Mouse (Mus musculus): ENCODE measurements around the gene Gm3625. TPM values are rescaled to one million over a fixed set of nuclear protein-coding genes. Genes with fewer than 3 reads are reported as not detected.
A peak's percentile ranks its signal among the peaks of the same experiment; 100 is the strongest.

The Gm3625 gene
- polyA plus RNA-seq, 1 experiment from 2014 or later = not detected

- WGBS = 18% methylated on average over 18 of the region's 18 CpGs
- no peaks in the 10 kb centered on the region for H3K9me3 ChIP-seq
- peak overlapping the region; percentile 47 for H3K4me2 ChIP-seq
- no peaks in the 10 kb centered on the region for H3K27me3 ChIP-seq
- H3K4me1 ChIP-seq (replicated peaks) = peaks cover 10% of the 10 kb centered on the region
- no peaks in the 10 kb centered on the region for H3K36me3 ChIP-seq
- H3K4me3 ChIP-seq = peak overlapping the region; percentile 19
- H3K27ac ChIP-seq (replicated peaks) = no peak overlapping the region
- ATAC-seq (ENCODE audit: low read depth) = peak; percentile 91
- H3K9ac ChIP-seq = no peak overlapping the region
These were observed 44.4 kb downstream of the Gm3625 start for GRCm38 (mm10) chr12:4548053-4549013.

DNA sequence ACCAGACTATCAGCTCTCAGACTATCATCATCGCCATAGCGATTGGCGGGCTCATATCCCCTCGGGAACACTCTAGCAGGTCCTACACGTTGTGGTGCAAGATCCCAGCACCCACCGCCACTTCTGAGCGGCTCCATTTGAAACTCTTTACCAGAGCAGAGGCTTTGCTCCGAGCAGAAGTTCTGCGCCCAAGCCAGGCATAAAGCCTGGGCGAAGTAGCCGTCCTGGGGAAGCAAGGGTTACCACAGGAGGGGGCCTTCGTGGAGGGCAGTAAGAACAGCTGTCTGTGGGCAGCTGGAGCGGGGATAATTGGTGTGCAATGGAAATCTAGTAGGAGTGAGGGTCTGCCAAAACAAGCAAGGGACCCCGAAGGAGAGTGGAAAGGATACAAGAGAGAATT, 45.2 kb downstream of the Gm3625 start:
- no peak overlapping the region for H3K9ac ChIP-seq
- no peaks in the 10 kb centered on the region for H3K36me3 ChIP-seq
- no peaks in the 10 kb centered on the region for H3K9me3 ChIP-seq
- no peaks in the 10 kb centered on the region for H3K27me3 ChIP-seq
- no peak overlapping the region for H3K4me3 ChIP-seq
- WGBS = 45% methylated on average over 14 of the region's 14 CpGs
- no peak overlapping the region for H3K27ac ChIP-seq (replicated peaks)
- peaks cover 10% of the 10 kb centered on the region for H3K4me1 ChIP-seq (replicated peaks)
- peak; percentile 41; the same call in 1 of the 2 replicates for ATAC-seq (ENCODE audit: low read depth)
- H3K4me2 ChIP-seq = no peak overlapping the region

DNA sequence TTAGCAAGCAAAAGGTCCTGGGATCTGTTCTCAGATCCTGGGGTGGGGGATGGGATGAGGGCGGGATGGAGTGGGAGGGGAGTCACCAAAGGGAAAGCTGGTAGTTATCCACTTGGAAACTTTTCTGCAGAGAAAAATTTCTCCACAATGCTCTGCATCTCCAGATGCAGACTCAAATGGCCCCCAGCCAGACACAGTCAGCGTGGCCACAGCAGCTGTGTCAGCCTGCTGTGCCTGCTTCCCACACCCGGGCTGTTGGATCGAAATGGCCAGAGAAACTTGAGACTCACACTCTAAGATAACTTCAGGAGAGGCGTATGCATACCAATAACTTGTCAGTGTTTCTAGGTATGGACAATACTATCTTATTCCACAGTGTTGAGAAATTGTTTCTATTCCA, 46.2 kb downstream of the Gm3625 start:
- no peaks in the 10 kb centered on the region for H3K36me3 ChIP-seq
- H3K4me2 ChIP-seq = no peak overlapping the region
- no peak overlapping the region for H3K9ac ChIP-seq
- peaks cover 10% of the 10 kb centered on the region for H3K4me1 ChIP-seq (replicated peaks)
- no peaks in the 10 kb centered on the region for H3K9me3 ChIP-seq
- no peak for ATAC-seq (ENCODE audit: low read depth)
- no peaks in the 10 kb centered on the region for H3K27me3 ChIP-seq
- H3K4me3 ChIP-seq = no peak overlapping the region
- whole genome bisulfite sequencing = 71% methylated on average over 5 of the region's 5 CpGs
- no peak overlapping the region for H3K27ac ChIP-seq (replicated peaks)

GRCm38 (mm10) chr12:4545425-4545824, 47.3 kb downstream of the Gm3625 start:
- H3K4me3 ChIP-seq = no peak overlapping the region
- peaks cover 10% of the 10 kb centered on the region for H3K4me1 ChIP-seq (replicated peaks)
- no peak overlapping the region for H3K27ac ChIP-seq (replicated peaks)
- no peak overlapping the region for H3K4me2 ChIP-seq
- H3K9me3 ChIP-seq = no peaks in the 10 kb centered on the region
- no peak overlapping the region for H3K9ac ChIP-seq
- no peak for ATAC-seq (ENCODE audit: low read depth)
- H3K36me3 ChIP-seq = no peaks in the 10 kb centered on the region
- no peaks in the 10 kb centered on the region for H3K27me3 ChIP-seq

DNA sequence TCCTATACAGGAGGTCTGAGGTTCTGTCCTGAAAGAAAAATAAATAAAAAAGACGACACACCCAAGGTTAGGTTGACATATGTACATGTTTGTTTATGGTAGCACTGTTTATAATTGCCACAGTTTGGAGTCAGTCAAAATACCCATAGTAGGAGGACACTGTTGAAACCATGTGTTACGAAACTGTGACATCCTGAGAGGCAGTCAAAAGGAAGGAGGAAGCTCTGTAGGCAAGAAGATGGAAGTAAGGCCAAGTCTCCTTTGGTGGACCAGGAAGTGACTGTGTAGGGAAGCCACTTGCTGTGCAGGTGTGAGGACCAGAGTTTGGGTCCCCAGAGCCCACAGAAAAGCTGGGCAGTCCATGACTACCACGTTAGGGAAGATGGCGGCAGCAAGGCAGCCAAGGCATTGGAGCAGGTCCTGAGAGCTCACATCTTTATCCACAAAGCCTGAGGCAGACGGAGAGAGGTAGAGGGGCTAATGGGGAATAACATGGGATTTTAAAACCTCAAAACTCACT, 48.3 kb downstream of the Gm3625 start:
- Histone ChIP-seq H3K27me3 (no peaks in the 10 kb centered on the region), H3K36me3 (no peaks in the 10 kb centered on the region), H3K9me3 (no peaks in the 10 kb centered on the region), H3K4me3 (no peak overlapping the region), H3K27ac (replicated peaks) (no peak overlapping the region), H3K4me1 (replicated peaks) (peaks cover 10% of the 10 kb centered on the region), H3K4me2 (no peak overlapping the region), H3K9ac (no peak overlapping the region)
- 94% methylated on average over 5 of the region's 5 CpGs for WGBS
- ATAC-seq (ENCODE audit: low read depth) = no peak

Other genes starting within 250 kb of the Gm3625 start
- 13.6 and 14.6 TPM in 2 replicates for gene Ncoa1, start 115.7 kb downstream of the Gm3625 start, polyA plus RNA-seq (2015; fragmentation: Nextera tagmentation; extraction: Ambion mirVana)
- gene Itsn2, start 289 bp downstream of the Gm3625 start, polyA plus RNA-seq (2015; fragmentation: Nextera tagmentation; extraction: Ambion mirVana) = 21.6 and 22.3 TPM in 2 replicates
- gene Fam228a, start 145.5 kb upstream of the Gm3625 start, polyA plus RNA-seq (2015; fragmentation: Nextera tagmentation; extraction: Ambion mirVana) = 0.45 and 0.66 TPM in 2 replicates
- 8.4 and 10.8 TPM in 2 replicates for gene Pfn4, start 176.1 kb upstream of the Gm3625 start, polyA plus RNA-seq (2015; fragmentation: Nextera tagmentation; extraction: Ambion mirVana)
- 3.5 and 4.8 TPM in 2 replicates for gene Fam228b, start 176.3 kb upstream of the Gm3625 start, polyA plus RNA-seq (2015; fragmentation: Nextera tagmentation; extraction: Ambion mirVana)
- gene Sf3b6, start 224.6 kb upstream of the Gm3625 start, polyA plus RNA-seq (2015; fragmentation: Nextera tagmentation; extraction: Ambion mirVana) = 245 and 256 TPM in 2 replicates
- 101 and 130 TPM in 2 replicates for gene Fkbp1b, start 248.7 kb upstream of the Gm3625 start, polyA plus RNA-seq (2015; fragmentation: Nextera tagmentation; extraction: Ambion mirVana)